Mouse (Mus musculus): ENCODE measurements around the gene B3gat2.

Gene B3gat2

DNA sequence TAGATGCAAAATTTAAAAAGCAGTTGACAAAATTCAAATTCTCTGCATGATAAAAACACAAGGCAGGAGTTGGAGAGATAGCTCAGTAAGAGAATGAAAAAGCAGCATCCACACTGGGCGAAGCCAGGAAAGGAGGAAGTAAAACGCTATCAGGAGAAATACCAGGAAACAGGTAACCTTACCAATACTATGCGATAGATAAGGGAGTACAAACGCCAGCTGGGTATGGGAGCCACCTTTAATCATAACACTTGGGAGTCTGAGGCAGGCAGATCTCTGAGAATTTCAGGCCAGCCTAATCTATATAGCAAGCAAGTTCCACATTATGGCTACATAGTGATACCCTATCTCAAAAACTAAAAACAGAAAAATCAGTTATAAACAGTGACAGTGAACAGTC lies 75.1 kb downstream of the B3gat2 start:
- no peak for DNase-seq

DNA sequence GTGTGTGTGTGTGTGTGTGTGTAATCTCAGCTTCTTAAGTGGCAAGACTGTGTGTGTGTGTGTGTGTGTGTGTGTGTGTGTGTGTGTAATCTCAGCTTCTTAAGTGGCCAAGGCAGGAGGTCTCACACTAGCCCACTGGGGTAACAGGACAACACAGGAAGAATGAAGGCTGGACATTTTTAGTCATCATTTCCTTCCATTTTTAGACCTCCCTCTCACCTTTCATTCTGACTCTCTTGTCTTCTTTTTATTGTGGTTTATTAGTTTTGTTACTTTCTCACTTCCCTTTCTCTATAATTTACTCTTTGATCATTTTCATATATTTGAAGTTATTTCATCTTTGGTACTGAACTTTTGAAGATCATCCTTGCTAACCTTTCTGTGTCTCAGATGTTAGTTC lies 79.4 kb downstream of the B3gat2 start:
- DNase-seq: no peak

DNA sequence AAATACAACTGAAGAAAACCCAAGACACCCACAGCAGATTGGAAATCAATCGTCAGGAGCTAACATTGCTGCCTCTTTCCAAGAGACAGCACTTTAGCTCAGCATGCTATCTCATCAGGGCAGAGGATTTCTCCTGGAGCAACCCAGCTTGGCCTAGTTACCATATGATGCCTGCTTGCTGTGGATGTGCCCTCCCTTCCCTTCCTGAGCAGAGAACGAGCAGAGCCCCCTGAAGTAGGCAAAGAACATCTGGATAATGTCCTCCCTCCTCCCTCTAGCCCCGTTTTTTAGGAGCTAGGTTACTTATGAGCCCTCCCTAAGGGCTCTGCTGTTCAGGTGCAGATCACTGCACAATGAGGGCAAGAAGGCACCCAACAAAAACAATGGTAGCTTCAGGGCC lies 81.1 kb downstream of the B3gat2 start:
- no peak for DNase-seq

DNA sequence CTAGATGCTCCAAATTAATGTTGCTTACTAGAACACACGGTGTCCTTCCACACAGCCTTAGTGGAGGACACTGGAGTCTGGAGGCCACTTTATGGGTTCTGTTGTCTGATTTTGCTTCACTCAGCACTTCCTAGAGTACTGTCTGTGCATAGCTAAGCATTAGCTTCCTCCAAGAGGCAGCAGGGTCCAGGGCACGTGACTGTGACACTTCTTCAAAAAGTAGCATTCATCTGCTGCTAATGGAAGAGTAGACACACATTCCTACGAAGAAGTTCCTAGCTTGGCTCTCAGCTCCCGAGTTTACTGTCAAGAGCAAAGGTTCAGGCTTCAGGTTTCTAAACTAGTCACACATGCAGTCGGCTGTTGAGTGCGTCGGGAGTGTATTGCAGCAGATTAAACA lies 82.2 kb downstream of the B3gat2 start:
- no peak for DNase-seq

DNA sequence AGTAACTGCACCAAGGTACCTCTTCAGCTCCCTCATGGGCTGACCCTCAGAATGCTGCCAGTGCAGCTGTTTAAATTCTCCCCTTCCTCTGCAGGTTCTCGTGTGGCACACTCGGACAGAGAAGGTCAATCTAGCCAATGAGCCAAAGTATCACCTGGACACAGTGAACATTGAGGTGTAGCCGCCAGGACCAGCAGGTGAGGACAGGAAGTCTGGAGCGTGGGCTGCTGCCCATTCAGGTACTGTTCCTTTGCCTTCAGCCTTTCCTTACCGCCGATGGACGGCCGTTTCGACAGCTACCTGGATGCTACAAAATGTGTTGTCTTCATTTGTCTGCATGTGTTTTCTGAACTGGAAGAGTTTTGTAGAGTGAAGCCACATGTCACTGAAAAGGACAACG lies 83.5 kb downstream of the B3gat2 start:
- DNase-seq: no peak

DNA sequence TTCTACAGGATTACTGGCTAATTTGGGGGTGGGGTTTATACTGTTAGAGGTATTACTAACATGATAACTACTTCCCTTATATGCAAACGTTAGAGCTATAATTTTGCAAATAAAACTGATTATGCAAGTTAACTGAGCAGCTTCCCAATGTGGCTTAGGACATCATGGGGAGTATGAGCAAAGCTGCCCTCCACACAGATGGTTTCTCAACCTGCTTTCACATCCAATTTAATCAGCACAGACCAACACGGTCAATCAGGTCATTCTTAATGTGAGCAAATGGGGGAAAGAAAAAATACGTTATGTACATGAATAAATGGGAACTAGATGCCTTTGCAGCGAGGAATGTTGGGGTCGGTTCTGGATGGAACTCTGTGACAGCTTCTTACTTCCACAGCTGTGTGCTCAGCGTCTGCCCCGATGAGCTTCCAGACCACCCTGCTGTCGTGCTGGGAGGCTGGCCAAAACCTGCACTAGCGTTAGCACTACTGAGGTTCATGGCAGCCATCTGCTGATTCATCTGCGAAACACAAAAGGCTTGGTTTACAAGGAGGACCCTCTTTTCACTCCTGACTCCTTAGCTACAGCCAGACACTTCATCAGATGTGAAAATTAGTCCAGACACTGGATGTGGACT lies 84.6 kb downstream of the B3gat2 start:
- DNase-seq: no peak

DNA sequence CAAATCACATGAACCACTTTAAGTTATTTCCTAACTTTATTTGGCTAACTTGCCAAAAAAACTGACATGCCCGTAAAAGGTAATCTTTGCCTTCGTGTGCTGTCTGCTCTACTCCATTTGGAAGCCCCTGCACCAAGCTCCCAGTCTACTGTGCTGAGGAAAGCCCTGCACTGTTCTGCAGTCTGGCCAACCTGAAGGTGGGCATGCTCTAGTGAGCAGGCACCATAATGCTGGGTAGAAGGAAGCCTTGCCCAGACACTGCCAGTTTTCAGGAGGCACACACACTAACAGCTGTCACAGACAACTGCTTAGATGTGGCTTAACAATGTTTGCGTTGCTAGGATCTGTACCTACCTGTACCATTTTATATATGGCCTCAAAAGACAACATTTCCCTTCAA lies 94.1 kb downstream of the B3gat2 start:
- DNase-seq: no peak

DNA sequence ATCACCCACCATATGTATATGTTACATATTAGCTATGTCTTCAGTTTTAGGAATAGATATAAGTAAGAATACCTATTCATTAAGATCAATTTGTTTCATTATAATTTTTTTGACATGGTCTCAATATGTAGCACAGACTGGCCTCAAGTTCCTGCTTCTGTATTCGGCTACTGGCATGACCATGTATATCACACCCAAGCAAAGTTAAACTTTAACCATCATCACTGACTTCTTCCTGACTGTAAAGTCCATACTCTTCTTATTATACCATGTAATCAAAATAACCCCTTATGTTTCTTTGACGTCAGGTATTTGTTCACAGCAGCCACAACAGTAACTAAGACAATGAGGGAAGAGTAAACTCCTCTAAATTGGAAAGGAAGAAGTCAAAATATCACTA lies 99.4 kb downstream of the B3gat2 start:
- no peak for DNase-seq

DNA sequence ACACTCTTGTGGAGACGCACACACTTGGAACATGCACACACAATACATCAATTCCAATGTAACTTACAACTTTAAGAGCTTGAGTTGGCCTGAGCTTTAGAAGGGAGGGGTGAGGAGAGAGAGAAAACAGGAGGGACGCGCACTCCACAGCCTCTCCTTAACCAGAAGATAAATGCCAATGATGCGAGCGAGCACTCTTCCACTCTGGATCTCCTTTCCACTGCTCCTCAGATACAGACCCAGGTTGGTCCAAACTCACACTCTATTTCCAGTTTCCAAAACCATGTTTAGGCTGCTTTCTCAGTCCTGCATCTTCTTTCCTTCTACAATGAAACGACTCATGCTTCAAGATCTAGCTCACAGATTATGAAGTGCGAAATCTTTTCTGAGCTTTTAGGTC lies 104.0 kb downstream of the B3gat2 start:
- DNase-seq: no peak

DNA sequence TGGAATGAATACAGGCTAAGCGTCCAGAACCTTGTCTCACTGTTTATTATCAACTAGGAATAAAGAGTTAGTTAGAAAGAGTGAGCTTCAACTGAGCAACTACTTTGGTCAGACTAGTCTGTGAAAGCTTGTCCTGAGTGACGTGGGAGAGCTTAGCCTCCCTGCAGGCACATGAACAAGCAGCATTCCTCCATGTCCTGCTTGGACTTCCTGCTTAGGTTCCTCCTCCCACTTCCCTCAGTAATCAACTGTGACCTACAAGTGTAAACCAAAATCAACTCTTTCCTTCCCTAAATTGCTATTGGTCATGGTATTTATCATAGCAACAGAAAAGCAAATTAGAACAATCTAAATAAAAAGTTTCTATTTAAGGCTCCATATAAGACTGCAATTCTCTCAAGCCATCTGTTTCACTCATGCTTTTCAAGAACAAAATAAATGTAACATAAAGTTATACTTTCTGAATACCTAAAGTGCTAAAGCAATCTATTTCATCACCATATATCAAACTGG lies 105.9 kb downstream of the B3gat2 start:
- DNase-seq: no peak

DNA sequence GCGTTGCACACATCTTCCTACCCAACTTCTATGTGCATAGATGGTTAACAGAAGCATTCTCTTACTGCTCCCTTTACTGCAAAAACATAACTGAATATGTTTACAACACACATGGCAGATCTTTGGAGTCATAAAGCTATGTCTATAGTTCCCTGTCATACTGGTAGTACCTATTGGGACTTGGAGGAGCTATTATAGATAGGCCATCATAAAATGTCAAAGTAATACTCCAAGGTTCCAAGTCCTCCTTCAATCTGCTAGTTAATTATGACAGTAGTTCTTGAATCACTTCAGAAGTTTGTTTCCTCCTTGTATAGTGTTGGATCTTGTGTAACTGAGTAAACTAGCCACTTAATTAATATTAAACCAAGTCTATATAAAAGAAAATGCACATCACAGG lies 110.6 kb downstream of the B3gat2 start:
- DNase-seq: no peak

DNA sequence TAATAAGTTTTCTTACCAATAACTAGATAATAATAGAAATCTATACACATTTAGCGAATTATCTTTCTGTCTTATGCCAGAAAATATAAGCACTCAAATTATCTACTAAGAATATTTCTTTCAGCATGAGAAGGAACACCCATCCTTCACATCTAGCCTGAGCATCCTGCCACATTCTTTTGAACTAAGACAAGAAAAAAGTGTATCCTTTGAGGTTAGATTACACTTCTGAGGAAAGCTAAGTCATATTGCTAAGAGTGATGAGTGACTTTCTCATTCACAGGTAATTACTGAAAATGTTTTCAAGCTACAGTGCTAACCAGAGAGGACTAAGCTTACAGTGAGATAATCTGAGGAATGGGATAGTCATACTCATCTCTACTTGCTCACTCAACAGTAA lies 121.1 kb downstream of the B3gat2 start:
- DNase-seq: no peak

DNA sequence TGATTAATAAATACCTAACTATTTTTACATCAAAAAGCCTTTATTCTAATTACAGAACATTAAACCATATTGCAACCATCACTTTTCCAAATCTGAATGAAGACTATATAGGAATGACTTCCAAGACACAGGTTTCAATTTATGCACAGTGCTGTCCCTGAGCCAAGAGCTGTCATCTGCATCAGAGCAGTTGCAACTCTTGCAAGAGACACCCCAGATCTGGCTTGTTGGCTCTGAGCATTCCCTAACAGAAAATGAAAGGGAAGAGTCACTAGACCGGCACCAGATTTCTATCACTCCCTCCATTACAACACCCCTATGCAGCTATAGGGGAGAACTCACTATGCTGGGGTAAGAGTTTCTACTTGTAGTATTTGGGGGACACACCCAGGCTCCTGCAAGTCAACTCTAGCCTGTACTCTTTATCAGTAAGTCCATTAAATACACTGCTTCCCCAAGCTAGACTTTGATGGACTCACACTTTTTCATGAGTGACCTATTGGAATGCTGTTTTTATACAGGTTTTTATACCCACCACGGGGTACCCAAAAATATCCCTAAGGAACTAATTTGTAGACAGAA lies 122.6 kb downstream of the B3gat2 start:
- DNase-seq: no peak

DNA sequence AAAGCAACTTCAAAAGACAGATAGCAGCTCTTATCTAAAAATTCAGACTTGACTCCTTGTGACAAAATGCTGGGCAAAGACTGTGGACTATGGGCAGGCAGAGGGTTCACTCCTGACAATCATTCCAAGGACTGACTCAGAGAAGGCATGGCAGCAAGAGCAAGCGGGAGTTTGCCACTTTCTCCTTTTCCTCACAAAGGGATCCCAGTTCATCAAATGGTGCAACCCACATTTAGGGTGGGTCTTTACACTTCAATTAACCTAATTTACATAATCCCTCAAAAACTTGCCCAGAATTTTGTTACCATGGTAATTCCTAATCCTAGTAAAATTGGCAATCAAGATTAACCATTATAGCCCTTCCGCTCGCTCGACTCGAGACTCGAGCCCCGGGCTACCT lies 123.4 kb downstream of the B3gat2 start:
- no peak for DNase-seq

DNA sequence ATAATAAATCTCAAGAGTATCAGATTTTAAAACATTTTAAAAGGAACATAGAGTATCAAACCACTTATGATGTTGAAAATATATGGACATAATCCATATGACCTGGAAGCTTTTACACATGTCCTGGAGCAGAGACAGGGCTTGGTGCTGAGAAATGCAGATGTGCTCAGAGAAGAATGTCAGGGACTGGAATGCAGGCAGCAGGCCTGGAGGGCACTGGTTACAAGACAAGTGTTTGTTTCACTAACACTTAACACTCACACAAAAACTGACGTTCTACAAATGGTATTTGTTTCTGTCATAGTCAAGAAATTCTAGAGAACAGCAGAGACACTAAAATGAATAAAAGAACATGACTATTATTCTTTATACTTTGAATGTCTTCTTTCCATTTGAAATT lies 130.5 kb downstream of the B3gat2 start:
- DNase-seq: no peak

Measured in lung, postnatal 14 days (tissue).